Mouse (Mus musculus) neural tube, embryonic 13.5 days (tissue): ENCODE measurements around the gene Vipr1. TPM values are rescaled to one million over a fixed set of nuclear protein-coding genes. Genes with fewer than 3 reads are reported as not detected.
A peak's percentile ranks its signal among the peaks of the same experiment; 100 is the strongest.
"Not testable (repeated sequence)": the region's sequence is repeated elsewhere in the genome, so short reads cannot be mapped to it uniquely, and the experiment has no call there.

Experiments used
- ATAC-seq: fragments of 200-750 bp; cut with Nextera tagmentation; 2 replicates; pipeline ENCODE4 v1.8.0; 2017; ENCODE audit warnings: low read depth, mild to moderate bottlenecking, moderate TSS enrichment, moderate library complexity
- H3K27ac ChIP-seq: fragments of 300-500 bp; sonication (generic); replicated peaks from 2 replicates; pipeline ENCODE4 v1.5.1; 2015; ENCODE audit warnings: moderate library complexity, mild to moderate bottlenecking, inconsistent platforms
- H3K27me3 ChIP-seq: fragments of 300-500 bp; sonication (generic); 2 replicates; pipeline ENCODE4 v1.6.1; 2015; ENCODE audit warnings: mild to moderate bottlenecking, inconsistent platforms
- H3K36me3 ChIP-seq: fragments of 300-500 bp; sonication (generic); 2 replicates; pipeline ENCODE4 v1.6.1; 2015; ENCODE audit warnings: mild to moderate bottlenecking, inconsistent platforms
- H3K4me1 ChIP-seq: fragments of 300-500 bp; sonication (generic); replicated peaks from 2 replicates; pipeline ENCODE4 v1.6.1; 2015; ENCODE audit warnings: inconsistent platforms
- H3K4me2 ChIP-seq: fragments of 300-500 bp; sonication (generic); 2 replicates; pipeline ENCODE4 v1.6.1; 2015; ENCODE audit warnings: inconsistent platforms, mild to moderate bottlenecking, moderate library complexity
- H3K4me3 ChIP-seq: fragments of 300-500 bp; sonication (generic); 2 replicates; pipeline ENCODE4 v1.5.1; 2015; ENCODE audit warnings: mild to moderate bottlenecking, inconsistent platforms
- H3K9ac ChIP-seq: fragments of 300-500 bp; sonication (generic); 2 replicates; pipeline ENCODE4 v1.6.1; 2015; ENCODE audit warnings: moderate library complexity, mild to moderate bottlenecking, inconsistent platforms
- H3K9me3 ChIP-seq: fragments of 300-500 bp; sonication (generic); 2 replicates; pipeline ENCODE4 v1.6.1; 2016; ENCODE audit warnings: inconsistent platforms
- WGBS: fragments of 180-500 bp; shearing (Covaris S2); methylation state at CpG from one replicate; pipeline ENCODE4 v1.1.7; 2015; 5-methylcytosine and 5-hydroxymethylcytosine counted together
- polyA plus RNA-seq: library from polyadenylated mRNA; unstranded; fragments of >200 nt; fragmentation: Nextera tagmentation; extraction: Ambion mirVana; gene quantifications from 2 replicates; pipeline ENCODE4 v1.2.1, GENCODE M21; 2015

The Vipr1 gene
- polyA plus RNA-seq, result 0.25 and 1.0 TPM in 2 replicates

GRCm38 (mm10) chr9:121642401-121643181 is at the start of gene Vipr1:
Gene Vipr1 (plus strand): TSS chr9:121642716.
- Histone ChIP-seq H3K27me3 (peaks cover 66% of the 10 kb centered on the region), H3K4me2 (peak within 1 kb of the TSS; percentile 80), H3K4me3 (peak within 1 kb of the TSS; percentile 46), H3K36me3 (no peaks in the 10 kb centered on the region), H3K27ac (no peak within 1 kb of the TSS), H3K9me3 (no peaks in the 10 kb centered on the region), H3K4me1 (peaks cover 32% of the 10 kb centered on the region), H3K9ac (peak within 1 kb of the TSS; percentile 65)
- ATAC-seq, result peak; percentile 83
- WGBS, result under 1% methylated on average over 74 of the region's 79 CpGs

GRCm38 (mm10) chr9:121592948-121593550 is 49.5 kb upstream of the Vipr1 start:
- Histone ChIP-seq H3K4me2 (no peak overlapping the region), H3K36me3 (no peaks in the 10 kb centered on the region), H3K9me3 (no peaks in the 10 kb centered on the region), H3K27ac (no peak overlapping the region), H3K4me3 (no peak overlapping the region), H3K27me3 (no peaks in the 10 kb centered on the region), H3K9ac (no peak overlapping the region), H3K4me1 (no peaks in the 10 kb centered on the region)
- WGBS, result 76% methylated on average over 13 of the region's 13 CpGs
- no peak for ATAC-seq

- not testable (repeated sequence) for H3K4me3 ChIP-seq, ATAC-seq, H3K27me3 ChIP-seq, H3K9me3 ChIP-seq, H3K36me3 ChIP-seq, H3K4me1 ChIP-seq, H3K4me2 ChIP-seq, H3K9ac ChIP-seq, H3K27ac ChIP-seq
- 78% methylated on average over 3 of the region's 3 CpGs for WGBS
These were observed 48.7 kb upstream of the Vipr1 start for GRCm38 (mm10) chr9:121593768-121594167.

- 72% methylated on average over 4 of the region's 4 CpGs for WGBS
- H3K27ac ChIP-seq, result no peak overlapping the region
- H3K9me3 ChIP-seq, result no peaks in the 10 kb centered on the region
- H3K4me2 ChIP-seq, result no peak overlapping the region
- no peak for ATAC-seq
- H3K4me1 ChIP-seq, result no peaks in the 10 kb centered on the region
- H3K27me3 ChIP-seq, result no peaks in the 10 kb centered on the region
- H3K9ac ChIP-seq, result no peak overlapping the region
- H3K4me3 ChIP-seq, result no peak overlapping the region
- no peaks in the 10 kb centered on the region for H3K36me3 ChIP-seq
These were observed 47.7 kb upstream of the Vipr1 start for GRCm38 (mm10) chr9:121594771-121595170.

- Histone ChIP-seq H3K9me3 (no peaks in the 10 kb centered on the region), H3K9ac (no peak overlapping the region), H3K27me3 (no peaks in the 10 kb centered on the region), H3K4me3 (no peak overlapping the region), H3K4me1 (peaks cover 6% of the 10 kb centered on the region; the same call in 1 of the 2 replicates), H3K27ac (no peak overlapping the region), H3K36me3 (no peaks in the 10 kb centered on the region), H3K4me2 (no peak overlapping the region)
- WGBS, result 90% methylated on average over 2 of the region's 2 CpGs
- ATAC-seq, result no peak
These were observed 44.4 kb upstream of the Vipr1 start for GRCm38 (mm10) chr9:121598106-121598505.

GRCm38 (mm10) chr9:121599551-121599950 is 43.0 kb upstream of the Vipr1 start:
- Histone ChIP-seq H3K4me2 (no peak overlapping the region), H3K27ac (no peak overlapping the region), H3K36me3 (no peaks in the 10 kb centered on the region), H3K4me3 (no peak overlapping the region), H3K9ac (no peak overlapping the region), H3K27me3 (no peaks in the 10 kb centered on the region), H3K4me1 (peaks cover 6% of the 10 kb centered on the region; the same call in 1 of the 2 replicates), H3K9me3 (no peaks in the 10 kb centered on the region)
- no peak for ATAC-seq
- WGBS, result 88% methylated on average over 6 of the region's 6 CpGs

GRCm38 (mm10) chr9:121600201-121600860 is 42.2 kb upstream of the Vipr1 start:
- no peak overlapping the region for H3K4me2 ChIP-seq
- H3K27ac ChIP-seq, result no peak overlapping the region
- H3K27me3 ChIP-seq, result no peaks in the 10 kb centered on the region
- H3K9me3 ChIP-seq, result no peaks in the 10 kb centered on the region
- H3K9ac ChIP-seq, result no peak overlapping the region
- ATAC-seq, result no peak
- H3K4me1 ChIP-seq, result peaks cover 6% of the 10 kb centered on the region; the same call in 1 of the 2 replicates
- no peaks in the 10 kb centered on the region for H3K36me3 ChIP-seq
- 62% methylated on average over 13 of the region's 13 CpGs for WGBS
- no peak overlapping the region for H3K4me3 ChIP-seq

GRCm38 (mm10) chr9:121600861-121601427 is 41.6 kb upstream of the Vipr1 start:
- H3K27me3 ChIP-seq, result no peaks in the 10 kb centered on the region
- H3K9ac ChIP-seq, result no peak overlapping the region
- WGBS, result 42% methylated on average over 6 of the region's 6 CpGs
- no peaks in the 10 kb centered on the region for H3K9me3 ChIP-seq
- no peak overlapping the region for H3K27ac ChIP-seq
- no peak overlapping the region for H3K4me3 ChIP-seq
- H3K4me1 ChIP-seq, result peaks cover 6% of the 10 kb centered on the region; the same call in 1 of the 2 replicates
- no peak for ATAC-seq
- no peaks in the 10 kb centered on the region for H3K36me3 ChIP-seq
- H3K4me2 ChIP-seq, result no peak overlapping the region

- H3K4me1 ChIP-seq, result peaks cover 6% of the 10 kb centered on the region; the same call in 1 of the 2 replicates
- H3K9ac ChIP-seq, result no peak overlapping the region
- no peak overlapping the region for H3K4me2 ChIP-seq
- H3K9me3 ChIP-seq, result no peaks in the 10 kb centered on the region
- ATAC-seq, result no peak
- H3K27me3 ChIP-seq, result no peaks in the 10 kb centered on the region
- no peak overlapping the region for H3K4me3 ChIP-seq
- H3K36me3 ChIP-seq, result no peaks in the 10 kb centered on the region
- WGBS, result 88% methylated on average over 2 of the region's 2 CpGs
- H3K27ac ChIP-seq, result no peak overlapping the region
These were observed 40.1 kb upstream of the Vipr1 start for GRCm38 (mm10) chr9:121602381-121602780.

GRCm38 (mm10) chr9:121605414-121606278 is 36.9 kb upstream of the Vipr1 start:
- no peak overlapping the region for H3K27ac ChIP-seq
- WGBS, result 55% methylated on average over 12 of the region's 12 CpGs

GRCm38 (mm10) chr9:121606498-121607096 is 35.9 kb upstream of the Vipr1 start:
- peak; percentile 42 for ATAC-seq
- Histone ChIP-seq H3K9ac (no peak overlapping the region), H3K4me1 (no peaks in the 10 kb centered on the region), H3K4me3 (no peak overlapping the region), H3K4me2 (no peak overlapping the region), H3K36me3 (no peaks in the 10 kb centered on the region), H3K27ac (no peak overlapping the region), H3K9me3 (no peaks in the 10 kb centered on the region), H3K27me3 (no peaks in the 10 kb centered on the region)
- WGBS, result 75% methylated on average over 1 of the region's 1 CpGs

More at GRCm38 (mm10) chr9:121605414-121606278, 36.9 kb upstream of the Vipr1 start:
- H3K36me3 ChIP-seq, result no peaks in the 10 kb centered on the region
- H3K4me2 ChIP-seq, result no peak overlapping the region
- H3K27me3 ChIP-seq, result no peaks in the 10 kb centered on the region
- ATAC-seq, result peak; percentile 59; the same call in 1 of the 2 replicates
- H3K4me1 ChIP-seq, result peaks cover 6% of the 10 kb centered on the region; the same call in 1 of the 2 replicates
- no peak overlapping the region for H3K4me3 ChIP-seq
- H3K9ac ChIP-seq, result no peak overlapping the region
- H3K9me3 ChIP-seq, result no peaks in the 10 kb centered on the region
